Mouse (Mus musculus) heart, adult 11 months (tissue): Measurements from ENCODE around the gene Iffo1.

Experiments
- DNase-seq: peaks from one replicate; pipeline ENCODE4 v3.0.0; 2022

Gene Iffo1

DNA sequence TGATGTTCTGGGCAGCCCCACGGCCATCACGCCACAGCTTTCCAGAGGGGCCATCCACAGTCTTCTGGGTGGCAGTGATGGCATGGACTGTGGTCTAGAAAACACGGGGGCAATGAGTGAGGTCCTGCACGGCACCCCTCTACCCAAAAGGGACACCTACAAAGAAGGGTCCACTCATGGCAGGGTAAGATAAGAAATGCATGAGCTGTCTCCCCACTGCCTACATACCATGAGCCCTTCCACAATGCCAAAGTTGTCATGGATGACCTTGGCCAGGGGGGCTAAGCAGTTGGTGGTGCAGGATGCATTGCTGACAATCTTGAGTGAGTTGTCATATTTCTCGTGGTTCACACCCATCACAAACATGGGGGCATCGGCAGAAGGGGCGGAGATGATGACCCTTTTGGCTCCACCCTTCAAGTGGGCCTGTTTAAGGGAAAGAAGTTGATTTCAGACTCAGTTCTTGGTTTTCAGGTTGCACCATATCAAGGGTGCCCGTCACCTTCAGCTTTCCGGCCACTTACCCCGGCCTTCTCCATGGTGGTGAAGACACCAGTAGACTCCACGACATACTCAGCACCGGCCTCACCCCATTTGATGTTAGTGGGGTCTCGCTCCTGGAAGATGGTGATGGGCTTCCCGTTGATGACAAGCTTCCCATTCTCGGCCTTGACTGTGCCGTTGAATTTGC, 17.7 kb downstream of the Iffo1 start:
- peak; percentile 93 for DNase-seq

GRCm38 (mm10) chr6:125163801-125164657, 19.0 kb downstream of the Iffo1 start:
- DNase-seq, result peak; percentile 96

DNA sequence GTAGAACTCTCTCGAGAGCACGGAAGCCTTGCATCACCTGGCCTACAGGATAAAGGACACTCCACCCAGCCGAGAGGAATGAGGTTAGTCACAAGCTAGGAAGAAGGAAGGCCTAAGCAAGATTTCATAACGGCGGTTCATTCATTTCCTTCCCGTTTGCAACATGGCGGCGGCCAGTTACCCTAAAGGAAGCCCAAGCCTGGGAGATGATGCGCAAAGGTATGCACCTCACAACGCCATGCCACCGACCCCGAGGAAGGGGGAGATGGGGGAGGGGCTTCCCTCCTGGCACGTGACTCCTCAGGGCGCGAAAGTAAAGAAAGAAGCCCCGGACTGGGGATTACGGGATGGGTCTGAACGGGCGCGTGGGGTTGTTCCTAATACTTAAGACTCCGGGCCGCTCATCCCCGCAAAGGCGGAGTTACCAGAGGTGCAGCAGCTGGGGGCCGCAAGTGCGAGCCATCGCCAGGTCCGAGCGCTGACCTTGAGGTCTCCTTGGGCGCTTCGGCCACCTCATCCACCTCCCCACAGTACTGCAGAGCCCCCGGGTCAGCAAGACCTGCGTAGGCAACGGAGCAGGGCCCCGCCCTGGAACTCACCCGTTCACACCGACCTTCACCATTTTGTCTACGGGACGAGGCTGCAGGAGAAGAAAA, 19.8 kb downstream of the Iffo1 start:
- DNase-seq, result peak; percentile 98

DNA sequence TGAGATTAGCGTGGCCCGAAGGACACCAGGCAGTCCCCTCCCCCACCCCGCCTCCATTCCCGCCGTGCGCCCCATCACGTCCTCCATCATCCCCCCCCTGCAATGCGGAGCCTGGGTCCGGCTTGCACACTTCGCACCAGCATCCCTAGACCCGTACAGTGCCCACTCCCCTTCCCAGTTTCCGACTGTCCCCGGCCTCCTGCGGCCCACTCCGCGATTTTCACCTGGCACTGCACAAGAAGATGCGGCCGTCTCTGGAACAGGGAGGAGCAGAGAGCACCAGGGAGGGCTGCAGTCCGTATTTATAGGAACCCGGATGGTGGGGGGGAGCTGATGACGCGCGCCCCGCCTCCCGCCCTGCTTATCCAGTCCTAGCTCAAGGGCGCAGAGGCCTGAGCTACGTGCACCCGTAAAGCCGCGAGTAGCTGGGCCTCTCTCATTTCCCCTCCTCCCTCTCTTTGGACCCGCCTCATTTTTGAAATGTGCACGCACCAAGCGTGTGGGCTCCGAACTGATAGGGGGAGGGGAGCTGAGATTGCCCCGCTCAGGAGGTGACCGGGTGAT, 20.4 kb downstream of the Iffo1 start:
- peak; percentile 100 for DNase-seq

DNA sequence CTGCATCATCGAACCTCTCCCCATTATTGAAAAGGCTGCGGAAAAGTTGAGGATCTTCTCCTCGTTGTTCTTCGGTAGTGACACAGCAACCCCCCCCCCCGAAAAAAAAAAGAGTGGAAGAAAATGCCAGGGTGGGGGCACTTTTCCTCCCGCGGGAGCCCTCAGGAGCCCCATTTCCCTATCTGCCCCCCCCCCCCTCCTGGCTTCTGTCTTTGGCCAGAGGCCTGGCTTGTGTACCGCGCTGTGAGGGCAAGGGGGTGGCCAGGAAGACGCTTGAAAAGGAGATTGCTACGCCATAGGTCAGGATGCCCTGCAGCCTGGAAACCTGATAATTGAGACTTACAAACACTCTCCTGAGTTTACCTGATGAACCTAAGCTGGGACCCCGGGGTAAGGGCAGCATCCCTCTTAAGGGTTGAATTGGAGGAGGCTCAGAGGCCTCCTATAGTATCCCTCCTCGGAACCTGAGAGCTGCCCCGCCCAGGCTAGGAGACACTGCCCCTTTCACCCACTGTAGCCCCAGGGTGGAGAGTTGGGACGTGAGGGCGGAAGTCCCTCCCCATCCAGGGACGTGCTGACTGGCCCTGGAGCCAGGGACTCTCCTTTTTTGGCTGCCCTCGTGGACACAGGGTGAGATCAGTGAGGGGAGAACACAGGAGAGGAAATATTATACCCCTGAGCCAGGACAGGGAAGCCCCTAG, 21.2 kb downstream of the Iffo1 start, which contains the start of gene Gapdh:
Gene Gapdh, minus strand, starts transcription at position 417 of the 701 bp plus-strand sequence.
- peak; percentile 100 for DNase-seq

DNA sequence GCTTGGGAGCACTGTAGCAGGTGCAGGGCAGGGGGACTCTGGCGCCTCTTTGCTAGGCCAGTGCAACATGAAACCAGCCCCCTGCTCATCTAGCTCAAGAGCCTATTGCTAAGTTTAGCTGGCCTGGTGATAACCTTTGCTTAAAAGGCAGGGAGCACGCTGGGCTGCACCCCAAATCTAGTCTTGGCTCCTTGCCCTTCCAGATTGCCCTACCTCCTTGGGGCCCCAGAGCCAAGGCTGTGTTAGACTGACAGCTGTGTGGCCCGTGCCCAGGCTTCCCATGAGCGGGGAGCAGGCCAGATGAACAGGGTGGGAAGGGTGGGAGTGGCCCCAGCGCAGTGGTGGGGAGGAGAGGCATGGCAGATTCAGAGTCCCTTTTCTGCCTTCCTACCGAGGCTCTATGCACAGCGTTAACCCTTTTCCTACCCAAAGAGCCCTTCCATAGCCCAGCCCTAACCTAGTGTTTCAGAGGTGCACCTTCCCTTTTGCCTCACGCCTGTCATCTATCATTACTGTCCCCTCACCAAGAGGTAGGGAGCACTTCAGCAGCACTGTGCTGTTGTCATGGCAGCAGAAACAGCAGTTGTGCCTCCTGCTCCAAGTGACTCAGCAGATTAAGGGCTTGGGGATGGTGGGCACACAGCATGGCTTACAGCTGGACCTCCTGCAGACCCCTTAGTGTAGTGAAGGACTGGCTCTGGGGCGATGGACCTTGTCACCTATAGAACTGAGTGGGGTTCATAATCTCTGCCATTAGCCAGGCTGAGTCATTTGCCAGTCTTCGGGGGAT, 22.0 kb downstream of the Iffo1 start:
- DNase-seq, result peak; percentile 99

- no peak for DNase-seq
These were observed 23.0 kb downstream of the Iffo1 start for GRCm38 (mm10) chr6:125168086-125168485.

DNA sequence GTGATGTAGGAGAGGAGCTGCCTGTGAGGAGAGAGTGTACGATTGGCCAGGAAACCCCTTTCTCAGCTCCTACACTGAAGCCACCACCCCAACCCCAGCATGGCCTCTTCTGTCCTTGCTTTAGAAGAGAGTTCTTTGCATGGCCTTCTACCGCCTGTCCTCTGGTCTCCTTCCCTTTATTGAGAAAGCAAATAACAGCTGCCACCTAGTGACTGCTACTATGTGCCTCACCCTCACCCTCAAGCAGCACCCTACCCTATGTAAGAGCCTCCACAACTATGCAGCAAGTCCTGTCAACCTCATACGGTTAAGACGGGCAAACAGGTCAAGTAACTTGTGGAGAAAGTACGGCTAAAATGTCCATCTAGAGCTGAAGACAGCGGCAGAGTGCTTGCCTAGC, 25.2 kb downstream of the Iffo1 start:
- DNase-seq, result no peak

- DNase-seq, result no peak
These were observed 27.4 kb downstream of the Iffo1 start for GRCm38 (mm10) chr6:125172474-125172873.

DNA sequence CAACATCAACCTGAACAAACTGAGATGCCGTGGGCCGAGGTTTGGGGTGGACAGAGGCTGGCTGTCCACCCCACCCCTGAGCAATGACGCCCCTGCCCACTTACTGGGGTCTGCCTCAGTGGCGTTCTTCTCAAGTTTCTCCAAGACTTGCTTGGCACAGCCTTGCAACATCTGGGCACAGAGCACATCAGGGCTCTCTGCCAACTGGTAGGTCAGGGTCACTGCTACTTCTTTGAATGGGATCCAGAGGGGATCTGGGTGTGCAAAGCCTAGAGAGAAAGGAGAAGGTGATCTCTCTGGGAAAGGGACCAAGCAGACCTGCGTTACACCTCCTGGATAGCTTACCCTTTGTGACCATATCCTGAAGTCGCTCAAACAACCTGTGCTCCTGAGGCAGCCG, 28.2 kb downstream of the Iffo1 start:
- DNase-seq, result no peak

- DNase-seq, result no peak
These were observed 30.4 kb downstream of the Iffo1 start for GRCm38 (mm10) chr6:125175469-125175868.

- no peak for DNase-seq
These were observed 34.6 kb downstream of the Iffo1 start for GRCm38 (mm10) chr6:125179601-125180000.

GRCm38 (mm10) chr6:125182133-125182532, 37.1 kb downstream of the Iffo1 start:
- peak; percentile 93 for DNase-seq

DNA sequence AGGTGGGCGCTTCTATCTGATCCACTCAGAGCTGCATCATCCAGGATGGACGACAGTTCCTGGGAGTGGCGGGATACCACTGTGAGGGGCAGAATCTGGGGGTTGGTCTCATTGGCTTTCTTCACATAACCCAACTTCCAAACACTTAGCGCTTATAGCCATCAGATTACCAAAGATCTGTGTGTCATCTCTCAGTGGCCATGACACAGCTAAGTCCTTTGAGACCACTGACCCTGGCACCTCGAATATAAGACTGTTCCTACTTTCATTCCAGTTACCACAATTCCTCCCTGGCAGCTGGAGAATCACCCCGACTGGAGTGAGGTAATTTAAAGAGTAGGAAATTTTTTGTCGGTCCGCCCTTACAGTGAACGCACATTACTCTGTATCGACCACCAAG, 41.2 kb downstream of the Iffo1 start:
- DNase-seq, result peak; percentile 76

GRCm38 (mm10) chr6:125190816-125191215, 45.8 kb downstream of the Iffo1 start:
- peak; percentile 79 for DNase-seq

- DNase-seq, result peak; percentile 100
These were observed 46.4 kb downstream of the Iffo1 start, which contains the start of the genes Ncapd2 and Mrpl51 for GRCm38 (mm10) chr6:125191332-125192015. Gene Ncapd2 (minus strand): TSS chr6:125191701. Gene Mrpl51 (plus strand): TSS chr6:125191801.

DNA sequence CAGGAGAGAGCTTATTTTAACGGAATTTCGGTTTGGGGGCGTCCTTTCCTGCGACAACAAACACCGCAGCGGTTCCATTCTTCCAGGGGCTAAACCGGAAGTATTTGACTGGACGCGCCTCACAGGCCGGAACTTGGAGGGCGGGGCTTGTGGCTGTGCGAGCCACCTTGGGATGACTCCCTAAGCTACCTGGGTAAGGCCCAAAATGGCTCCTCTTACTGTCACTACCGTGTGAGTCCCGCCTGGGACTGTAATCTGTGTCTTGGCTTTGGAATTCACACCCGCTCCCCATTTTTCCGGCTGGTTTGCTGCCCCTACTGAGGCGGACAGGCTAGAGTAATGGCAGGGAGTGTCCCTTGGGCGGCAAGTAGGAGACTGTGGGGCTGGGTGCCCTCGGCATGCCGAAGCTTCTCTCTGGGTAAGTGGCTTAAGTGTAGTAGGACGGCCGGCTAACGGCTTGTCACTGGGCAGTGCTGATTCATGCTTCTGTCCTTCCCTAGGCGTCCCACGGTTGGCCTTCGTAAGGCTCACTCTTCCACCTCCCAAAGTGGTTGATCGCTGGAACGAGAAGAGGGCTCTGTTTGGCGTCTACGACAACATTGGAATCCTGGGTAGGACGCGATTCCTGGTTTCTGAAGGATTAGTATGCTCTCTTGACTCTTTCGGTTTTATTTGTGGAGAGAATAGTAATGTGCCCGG, 47.1 kb downstream of the Iffo1 start:
- DNase-seq, result peak; percentile 99

DNA sequence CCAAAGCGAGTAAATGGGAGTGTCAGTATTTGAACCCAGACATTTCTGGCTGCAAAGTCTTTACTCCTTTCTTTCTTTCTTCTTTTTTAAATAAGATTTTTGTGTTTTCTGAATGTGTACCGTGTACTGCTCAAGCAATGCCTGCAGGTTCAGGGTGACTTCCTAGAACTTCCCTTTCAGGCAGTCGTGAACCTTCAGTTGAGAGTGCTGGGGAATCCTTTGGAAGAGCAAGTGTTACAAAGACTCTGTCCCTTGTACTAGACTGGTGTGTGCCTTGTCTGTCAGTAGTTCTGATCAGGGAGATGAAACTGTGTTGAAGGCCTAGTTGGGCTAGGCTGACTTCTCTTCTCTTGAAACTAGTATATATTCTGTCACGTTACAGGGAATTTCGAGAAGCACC, 47.8 kb downstream of the Iffo1 start:
- peak; percentile 79 for DNase-seq

DNA sequence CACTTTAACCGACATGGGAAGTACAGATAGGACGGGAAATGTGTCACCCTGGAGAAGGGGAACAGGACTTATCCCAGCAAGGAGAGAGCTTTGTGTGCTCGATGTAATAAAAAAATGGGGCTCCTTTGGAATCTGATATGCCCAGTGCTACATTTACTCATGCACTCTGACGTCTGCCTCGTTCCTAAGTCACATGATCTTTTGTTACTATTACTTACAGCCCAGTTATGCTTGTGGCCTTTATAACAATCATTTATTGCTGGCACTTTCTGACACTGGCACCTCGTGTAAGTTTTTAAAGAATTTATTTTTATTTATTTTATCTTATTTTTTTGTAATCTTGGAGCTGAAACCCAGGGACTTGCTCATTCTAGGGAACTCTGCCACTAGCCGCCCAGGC, 48.3 kb downstream of the Iffo1 start:
- no peak for DNase-seq

DNA sequence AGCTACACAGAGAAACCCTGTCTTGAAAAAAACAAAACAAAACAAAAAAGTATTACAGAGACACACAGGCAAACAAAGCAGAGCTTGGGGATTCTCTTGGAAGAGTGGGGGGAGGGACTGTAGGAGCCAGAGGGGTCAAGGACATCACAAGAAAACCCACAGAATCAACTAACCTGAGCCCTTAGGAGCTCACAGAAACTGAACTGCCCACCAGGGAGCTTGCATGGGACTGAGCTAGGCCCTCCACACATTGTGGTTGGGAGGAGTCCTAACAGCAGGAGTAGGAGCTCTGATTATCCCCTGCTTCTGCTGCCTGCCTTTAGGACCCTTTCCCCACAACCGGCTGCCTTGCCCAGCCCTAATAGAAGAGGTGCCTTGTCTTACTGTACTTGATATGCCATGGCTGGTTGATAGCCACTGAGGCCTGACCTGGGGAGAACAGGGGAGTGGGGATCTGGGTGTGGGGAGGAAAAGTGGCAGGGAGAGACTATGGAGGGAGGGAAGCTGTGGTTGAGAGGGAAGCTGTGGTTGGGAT, 50.6 kb downstream of the Iffo1 start:
- DNase-seq, result peak; percentile 81
